Mouse (Mus musculus): Measurements from ENCODE around the gene Ralgds. TPM values are rescaled to one million over a fixed set of nuclear protein-coding genes. Genes with fewer than 3 reads are reported as not detected.
"Not testable (repeated sequence)": the region's sequence is repeated elsewhere in the genome, so short reads cannot be mapped to it uniquely, and the experiment has no call there.

Ralgds gene
- total RNA-seq, 2 experiments from 2014 or later = 8.3 to 11.6 TPM

- DNase-seq = peak; percentile 2
Observed at GRCm38 (mm10) chr2:28504676-28505075, 8.2 kb upstream of the Ralgds start.

GRCm38 (mm10) chr2:28505795-28506194, 7.1 kb upstream of the Ralgds start, which contains the start of gene Gm10134:
TSS of gene Gm10134 (plus strand) at chr2:28506095.
- DNase-seq = peak; percentile 2

GRCm38 (mm10) chr2:28506291-28506690, 6.6 kb upstream of the Ralgds start:
- peak; percentile 1 for DNase-seq

GRCm38 (mm10) chr2:28511600-28511999, 1.3 kb upstream of the Ralgds start:
- DNase-seq = not testable (repeated sequence)

- DNase-seq = no peak
Observed at GRCm38 (mm10) chr2:28513431-28514370, 776 bp downstream of the Ralgds start.

- peak; percentile 56 for DNase-seq
Observed at GRCm38 (mm10) chr2:28514489-28514888, 1.6 kb downstream of the Ralgds start.

- peak; percentile 63 for DNase-seq
Observed at GRCm38 (mm10) chr2:28517206-28517909, 4.4 kb downstream of the Ralgds start.

GRCm38 (mm10) chr2:28518231-28518630, 5.3 kb downstream of the Ralgds start:
- DNase-seq = no peak

- no peak for DNase-seq
Observed at GRCm38 (mm10) chr2:28520581-28520980, 7.7 kb downstream of the Ralgds start.

- peak; percentile 68 for DNase-seq
Observed at GRCm38 (mm10) chr2:28521571-28522151, 8.7 kb downstream of the Ralgds start.

- DNase-seq = no peak
Observed at GRCm38 (mm10) chr2:28522166-28522565, 9.2 kb downstream of the Ralgds start.

GRCm38 (mm10) chr2:28523643-28524117, 10.8 kb downstream of the Ralgds start:
- peak; percentile 86 for DNase-seq

- no peak for DNase-seq
Observed at GRCm38 (mm10) chr2:28524406-28524805, 11.5 kb downstream of the Ralgds start.

- DNase-seq = peak; percentile 87
Observed at GRCm38 (mm10) chr2:28525219-28525942, 12.5 kb downstream of the Ralgds start.

- no peak for DNase-seq
Observed at GRCm38 (mm10) chr2:28525943-28526876, 13.3 kb downstream of the Ralgds start.

- no peak for DNase-seq
Observed at GRCm38 (mm10) chr2:28527436-28528353, 14.8 kb downstream of the Ralgds start.

GRCm38 (mm10) chr2:28528354-28528730, 15.4 kb downstream of the Ralgds start:
- DNase-seq = no peak

- DNase-seq = no peak
Observed at GRCm38 (mm10) chr2:28529856-28530255, 16.9 kb downstream of the Ralgds start.

GRCm38 (mm10) chr2:28530311-28530710, 17.4 kb downstream of the Ralgds start:
- DNase-seq = no peak

Measured in gastrocnemius, postnatal 25 days (tissue).